Comparison of ENCODE assay signal across 8 mouse cellular contexts in the genomic region with DNA sequence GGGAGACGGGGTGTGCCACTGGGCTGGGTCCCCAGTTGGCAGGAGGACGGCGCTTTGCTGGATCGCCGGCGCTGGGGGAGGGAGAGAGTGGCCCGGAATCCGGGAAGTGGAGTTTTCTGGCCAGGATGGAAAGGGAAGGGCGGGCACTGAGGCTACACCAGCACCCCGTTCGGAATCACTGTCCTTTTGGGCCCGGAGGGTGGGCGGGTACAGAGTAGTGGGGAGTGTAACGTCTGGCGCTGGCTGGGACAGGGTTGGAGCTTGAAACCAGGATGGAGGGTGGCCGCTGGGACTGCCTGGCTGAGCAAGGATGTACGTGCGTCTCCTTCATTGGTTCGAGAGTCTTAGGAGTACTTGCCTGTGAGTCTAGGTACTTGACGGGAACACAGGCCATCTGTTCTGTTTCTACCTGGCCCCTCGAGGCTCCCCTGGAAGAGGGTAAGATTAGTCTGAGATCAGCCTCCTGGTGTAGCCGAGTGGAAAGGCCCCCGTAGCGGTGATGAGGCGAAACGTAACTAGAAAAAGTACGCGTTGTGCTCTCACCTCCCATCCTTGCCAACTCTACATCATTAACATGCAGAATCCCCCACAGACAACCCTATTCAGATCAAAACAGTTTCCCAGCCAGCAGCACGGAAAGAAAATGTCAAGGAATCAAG. TPM values are rescaled to one million over a fixed set of nuclear protein-coding genes. Genes with fewer than 3 reads are reported as not detected.
DNase-seq lines count a peak whose midpoint lies in the region; ATAC-seq lines count a peak whose summit lies in the region.

No protein-coding gene starts in this region.

- peaks cover 47% of the 10 kb centered on the region for H3K4me1 ChIP-seq in hindbrain, embryonic 15.5 days (replicated peaks)

- no peaks in the 10 kb centered on the region for H3K9me3 ChIP-seq in hindbrain, embryonic 15.5 days

- peak; percentile 59; the same call in 1 of the 2 replicates for ATAC-seq in hindbrain, embryonic 15.5 days (ENCODE audit: low FRiP score, low read depth)

- H3K36me3 ChIP-seq in hindbrain, embryonic 15.5 days = no peaks in the 10 kb centered on the region
- H3K36me3 ChIP-seq in macrophage (ENCODE audit: inconsistent target) = no peaks in the 10 kb centered on the region

- peak overlapping the region; percentile 88 for H3K27ac ChIP-seq in hindbrain, embryonic 15.5 days (replicated peaks)
- no peak overlapping the region for H3K27ac ChIP-seq in macrophage

- WGBS in hindbrain, embryonic 15.5 days = under 1% methylated on average over 29 of the region's 29 CpGs
- 3% methylated on average over 28 of the region's 29 CpGs for WGBS in macrophage (ENCODE audit: missing documents)

- H3K4me3 ChIP-seq in hindbrain, embryonic 15.5 days = peak overlapping the region; percentile 98
- H3K4me3 ChIP-seq in macrophage (ENCODE audit: inconsistent target) = peak overlapping the region; percentile 69

- peaks cover 56% of the 10 kb centered on the region for H3K79me2 ChIP-seq in macrophage (ENCODE audit: inconsistent target)

- peak overlapping the region; percentile 83 for H3K4me2 ChIP-seq in hindbrain, embryonic 15.5 days

- DNase-seq in MN1 (ENCODE audit: low spot score) = peak; percentile 43
- peak; percentile 63 to 67 for DNase-seq in cerebellum, postnatal 25 days
- DNase-seq in gastrocnemius, adult 18-20 months (ENCODE audit: low spot score) = peak; percentile 67
- peak; percentile 51 to 68 for DNase-seq in left cerebral cortex, adult 8-10 months (ENCODE audit: low spot score in 2 of 2)
- peak; percentile 73 for DNase-seq in right cerebral cortex, postnatal 25 days
- DNase-seq in urinary bladder, postnatal 36 days (ENCODE audit: low spot score in 2 of 2) = peak; percentile 62 to 67

- H3K27me3 ChIP-seq in hindbrain, embryonic 15.5 days = no peaks in the 10 kb centered on the region

- peak overlapping the region; percentile 92 for H3K9ac ChIP-seq in hindbrain, embryonic 15.5 days

RNA-seq across cellular contexts. Expression of a gene that starts 1.1 kb away (rescaled TPM):
- 100 to 1,000 TPM in 1 of 2 experiments, 10 to 100 TPM in 1; 87.0 to 114 TPM for total RNA-seq in gastrocnemius, adult 18-20 months (2021)
- 21.4 and 23.0 TPM in 2 replicates for polyA plus RNA-seq in hindbrain, embryonic 15.5 days (2015; fragmentation: Nextera tagmentation; extraction: Ambion mirVana)
- total RNA-seq in left cerebral cortex, adult 8-10 months (2022) = 10 to 100 TPM; 49.4 to 56.3 (median 52.7) TPM
- 10 to 100 TPM in 25 of 26 experiments, 1 to 10 TPM in 1; 6.0 to 93.0 (median 42.1) TPM for total RNA-seq in macrophage (2018; cell fraction: chromatin; rRNA removed)
- total RNA-seq in macrophage (2018; cell fraction: cytosol; rRNA removed) = 10 to 100 TPM; 22.6 to 42.1 (median 36.8) TPM
- 10 to 100 TPM; 16.7 to 68.1 (median 40.5) TPM for total RNA-seq in macrophage (2018; cell fraction: nucleus; rRNA removed)
- polyA plus RNA-seq in macrophage (2018) = 18.6 to 19.0 TPM (median 18.7 TPM) in 3 replicates
